Mouse (Mus musculus): ENCODE data around the gene Lrrc56. TPM values are rescaled to one million over a fixed set of nuclear protein-coding genes. Genes with fewer than 3 reads are reported as not detected.
"Not testable (repeated sequence)": the region's sequence is repeated elsewhere in the genome, so short reads cannot be mapped to it uniquely, and the experiment has no call there.

Lrrc56 gene
- total and polyA plus RNA-seq, 3 experiments: 1.3 to 4.0 (median 2.3) TPM

DNA sequence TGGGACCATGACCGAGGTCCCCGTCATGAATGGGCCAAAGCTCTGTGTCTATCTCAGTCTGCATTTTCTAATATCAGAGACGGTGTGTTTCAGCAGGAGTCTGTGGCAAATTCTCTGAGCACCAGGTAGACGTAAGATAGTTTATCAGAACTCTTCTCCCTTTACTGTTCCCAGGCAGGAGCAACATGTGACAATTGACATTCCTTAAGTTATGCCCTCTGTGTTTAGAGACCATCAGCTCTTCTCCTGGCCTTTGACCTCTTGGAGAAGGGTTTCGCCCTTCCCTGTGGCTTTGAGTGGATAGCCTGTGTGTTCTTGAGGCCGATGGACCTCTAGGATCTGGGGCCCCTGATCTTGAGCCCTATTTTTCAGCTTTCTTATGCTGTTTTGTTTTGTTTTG, 35.7 kb downstream of the Lrrc56 start:
- Histone ChIP-seq H3K4me1 (ENCODE audit: insufficient read depth, low read depth, low read length) (peaks cover 40% of the 10 kb centered on the region), H3K27me3 (ENCODE audit: insufficient read depth, low read length) (no peaks in the 10 kb centered on the region), H3K36me3 (replicated peaks) (peaks cover 53% of the 10 kb centered on the region), H3K9me3 (replicated peaks) (no peaks in the 10 kb centered on the region), H3K4me3 (ENCODE audit: low read depth, low read length) (peak overlapping the region; percentile 100)
- TF ChIP-seq GATA2 (IDR thresholded peaks at IDR 0.05; ENCODE audit: borderline replicate concordance, low read depth, low read length) (no peak), CTCF (IDR thresholded peaks at IDR 0.05; ENCODE audit: low read depth, low read length) (no peak), GATA1 (IDR thresholded peaks at IDR 0.05; ENCODE audit: borderline replicate concordance, low read length) (no peak), POLR2AphosphoS5 (IDR thresholded peaks at IDR 0.05; ENCODE audit: insufficient replicate concordance, low read depth, low read length) (no peak), TAL1 (conservative IDR thresholded peaks at IDR 0.05; ENCODE audit: low read depth, low read length) (no peak)
- ATAC-seq (ENCODE audit: extremely low read depth, insufficient number of reproducible peaks, low FRiP score, poor library complexity, severe bottlenecking) (no peak), DNase-seq (ENCODE audit: low spot score) (peak; percentile 9)

- DNase-seq (ENCODE audit: low spot score) (no peak), ATAC-seq (ENCODE audit: extremely low read depth, insufficient number of reproducible peaks, low FRiP score, poor library complexity, severe bottlenecking) (no peak)
- peaks cover 61% of the 10 kb centered on the region for H3K36me3 ChIP-seq (replicated peaks)
- peak overlapping the region; percentile 57; the same call in 1 of the 2 replicates for H3K4me3 ChIP-seq (ENCODE audit: low read depth, low read length)
- peaks cover 40% of the 10 kb centered on the region for H3K4me1 ChIP-seq (ENCODE audit: insufficient read depth, low read depth, low read length)
- H3K9me3 ChIP-seq (replicated peaks): no peaks in the 10 kb centered on the region
- no peaks in the 10 kb centered on the region for H3K27me3 ChIP-seq (ENCODE audit: insufficient read depth, low read length)
- no peak for TF ChIP-seq CTCF (IDR thresholded peaks at IDR 0.05; ENCODE audit: low read depth, low read length)
- TF ChIP-seq GATA2 (IDR thresholded peaks at IDR 0.05; ENCODE audit: borderline replicate concordance, low read depth, low read length): no peak
- no peak for TF ChIP-seq GATA1 (IDR thresholded peaks at IDR 0.05; ENCODE audit: borderline replicate concordance, low read length)
- no peak for TF ChIP-seq TAL1 (conservative IDR thresholded peaks at IDR 0.05; ENCODE audit: low read depth, low read length)
- TF ChIP-seq POLR2AphosphoS5 (IDR thresholded peaks at IDR 0.05; ENCODE audit: insufficient replicate concordance, low read depth, low read length): no peak
These were observed 36.6 kb downstream of the Lrrc56 start for GRCm38 (mm10) chr7:141230570-141230969.

DNA sequence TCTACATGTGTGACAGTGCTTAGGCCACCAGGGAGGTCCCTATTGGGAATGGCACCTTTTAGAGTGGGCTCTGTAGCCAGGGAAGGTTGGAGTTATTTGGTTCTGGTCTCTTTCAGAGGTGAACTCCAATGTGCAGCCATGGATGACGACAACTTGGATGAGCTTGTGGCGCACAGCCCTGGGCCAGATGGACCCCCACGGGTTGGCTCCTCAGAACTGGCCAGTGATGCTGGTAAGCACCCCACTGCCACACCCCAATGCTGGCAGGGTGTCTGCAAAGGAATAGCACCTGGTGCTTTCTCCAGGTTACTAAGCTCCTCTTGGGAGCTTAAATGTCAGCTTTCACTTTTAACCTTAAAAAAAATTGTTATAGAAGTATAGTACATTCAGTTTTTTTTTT, 37.2 kb downstream of the Lrrc56 start:
- Histone ChIP-seq H3K4me1 (ENCODE audit: insufficient read depth, low read depth, low read length) (peaks cover 40% of the 10 kb centered on the region), H3K27me3 (ENCODE audit: insufficient read depth, low read length) (no peaks in the 10 kb centered on the region), H3K4me3 (ENCODE audit: low read depth, low read length) (no peak overlapping the region; the same call in 1 of the 2 replicates), H3K9me3 (replicated peaks) (no peaks in the 10 kb centered on the region), H3K36me3 (replicated peaks) (peaks cover 66% of the 10 kb centered on the region)
- no peak for DNase-seq (ENCODE audit: low spot score)
- TF ChIP-seq GATA2 (IDR thresholded peaks at IDR 0.05; ENCODE audit: borderline replicate concordance, low read depth, low read length) (no peak), POLR2AphosphoS5 (IDR thresholded peaks at IDR 0.05; ENCODE audit: insufficient replicate concordance, low read depth, low read length) (no peak), GATA1 (IDR thresholded peaks at IDR 0.05; ENCODE audit: borderline replicate concordance, low read length) (no peak), TAL1 (conservative IDR thresholded peaks at IDR 0.05; ENCODE audit: low read depth, low read length) (no peak), CTCF (IDR thresholded peaks at IDR 0.05; ENCODE audit: low read depth, low read length) (no peak)
- no peak for ATAC-seq (ENCODE audit: extremely low read depth, insufficient number of reproducible peaks, low FRiP score, poor library complexity, severe bottlenecking)

GRCm38 (mm10) chr7:141231551-141231950, 37.6 kb downstream of the Lrrc56 start:
- TF ChIP-seq GATA1 (IDR thresholded peaks at IDR 0.05; ENCODE audit: borderline replicate concordance, low read length): no peak
- TF ChIP-seq CTCF (IDR thresholded peaks at IDR 0.05; ENCODE audit: low read depth, low read length): no peak
- TF ChIP-seq TAL1 (conservative IDR thresholded peaks at IDR 0.05; ENCODE audit: low read depth, low read length): no peak
- no peak for TF ChIP-seq GATA2 (IDR thresholded peaks at IDR 0.05; ENCODE audit: borderline replicate concordance, low read depth, low read length)
- TF ChIP-seq POLR2AphosphoS5 (IDR thresholded peaks at IDR 0.05; ENCODE audit: insufficient replicate concordance, low read depth, low read length): no peak
- Histone ChIP-seq H3K9me3 (replicated peaks) (no peaks in the 10 kb centered on the region), H3K27me3 (ENCODE audit: insufficient read depth, low read length) (no peaks in the 10 kb centered on the region), H3K4me3 (ENCODE audit: low read depth, low read length) (no peak overlapping the region; the same call in 1 of the 2 replicates), H3K4me1 (ENCODE audit: insufficient read depth, low read depth, low read length) (peaks cover 40% of the 10 kb centered on the region), H3K36me3 (replicated peaks) (peaks cover 70% of the 10 kb centered on the region)
- DNase-seq (ENCODE audit: low spot score) (no peak), ATAC-seq (ENCODE audit: extremely low read depth, insufficient number of reproducible peaks, low FRiP score, poor library complexity, severe bottlenecking) (no peak)

DNA sequence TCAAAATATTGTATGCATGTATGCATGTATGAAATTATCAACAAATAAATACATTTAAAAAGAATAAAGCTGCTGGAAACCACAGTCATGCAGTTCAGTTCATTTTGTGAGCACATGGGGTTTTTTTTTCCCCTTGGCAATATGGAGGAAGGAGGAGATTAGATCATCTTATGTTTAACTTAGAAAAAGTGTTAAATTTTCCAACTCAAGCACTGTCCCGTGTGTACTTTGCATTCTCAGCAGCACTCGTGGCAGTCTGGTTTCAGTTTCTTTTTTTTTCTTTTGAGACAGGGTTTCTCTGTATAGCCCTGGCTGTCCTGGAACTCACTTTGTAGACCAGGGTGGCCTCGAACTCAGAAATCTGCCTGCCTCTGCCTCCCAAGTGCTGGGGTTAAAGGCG, 56.5 kb downstream of the Lrrc56 start:
- not testable (repeated sequence) for DNase-seq (ENCODE audit: low spot score); H3K27me3 ChIP-seq (ENCODE audit: insufficient read depth, low read length); ATAC-seq (ENCODE audit: extremely low read depth, insufficient number of reproducible peaks, low FRiP score, poor library complexity, severe bottlenecking); H3K9me3 ChIP-seq (replicated peaks); H3K4me1 ChIP-seq (ENCODE audit: insufficient read depth, low read depth, low read length); H3K4me3 ChIP-seq (ENCODE audit: low read depth, low read length)
- H3K36me3 ChIP-seq (replicated peaks): peaks cover 96% of the 10 kb centered on the region

GRCm38 (mm10) chr7:141256159-141256558, 62.2 kb downstream of the Lrrc56 start:
- ATAC-seq (ENCODE audit: extremely low read depth, insufficient number of reproducible peaks, low FRiP score, poor library complexity, severe bottlenecking): no peak
- no peak overlapping the region for H3K4me3 ChIP-seq (ENCODE audit: low read depth, low read length)

More at GRCm38 (mm10) chr7:141256159-141256558, 62.2 kb downstream of the Lrrc56 start:
- TF ChIP-seq CTCF (IDR thresholded peaks at IDR 0.05; ENCODE audit: low read depth, low read length): no peak
- no peak for TF ChIP-seq GATA1 (IDR thresholded peaks at IDR 0.05; ENCODE audit: borderline replicate concordance, low read length)
- Histone ChIP-seq H3K36me3 (replicated peaks) (peaks cover 96% of the 10 kb centered on the region), H3K27me3 (ENCODE audit: insufficient read depth, low read length) (no peaks in the 10 kb centered on the region), H3K4me1 (ENCODE audit: insufficient read depth, low read depth, low read length) (no peaks in the 10 kb centered on the region), H3K9me3 (replicated peaks) (no peaks in the 10 kb centered on the region)
- no peak for DNase-seq (ENCODE audit: low spot score)

Other genes with a start within 250 kb of the Lrrc56 start
Only the 20 nearest of the 29 such genes appear.
- gene Ifitm3, start 183.4 kb upstream of the Lrrc56 start, total RNA-seq (2014; fragmentation: Nextera tagmentation): not detected in 2 replicates
- not detected in 2 replicates for gene Ifitm3, start 183.4 kb upstream of the Lrrc56 start, total RNA-seq (2017)
- gene Ifitm3, start 183.4 kb upstream of the Lrrc56 start, polyA plus RNA-seq (2012): not detected in 2 replicates
- gene Ifitm6, start 176.2 kb upstream of the Lrrc56 start, total RNA-seq (2014; fragmentation: Nextera tagmentation): not detected in 2 replicates
- not detected in 2 replicates for gene Ifitm6, start 176.2 kb upstream of the Lrrc56 start, total RNA-seq (2017)
- gene Ifitm6, start 176.2 kb upstream of the Lrrc56 start, polyA plus RNA-seq (2012): not detected in 2 replicates
- gene Gm17387, start 165.0 kb upstream of the Lrrc56 start, total RNA-seq (2014; fragmentation: Nextera tagmentation): not detected in 2 replicates
- not detected in 2 replicates for gene Gm17387, start 165.0 kb upstream of the Lrrc56 start, total RNA-seq (2017)
- not detected in 2 replicates for gene Gm17387, start 165.0 kb upstream of the Lrrc56 start, polyA plus RNA-seq (2012)
- not detected in 2 replicates for gene B4galnt4, start 133.1 kb upstream of the Lrrc56 start, total RNA-seq (2014; fragmentation: Nextera tagmentation)
- gene B4galnt4, start 133.1 kb upstream of the Lrrc56 start, total RNA-seq (2017): 0.06 TPM in 1 of 2 replicates, not detected in the other
- not detected in 2 replicates for gene B4galnt4, start 133.1 kb upstream of the Lrrc56 start, polyA plus RNA-seq (2012)
- gene Pkp3, start 115.9 kb upstream of the Lrrc56 start, total RNA-seq (2014; fragmentation: Nextera tagmentation): not detected in 2 replicates
- gene Pkp3, start 115.9 kb upstream of the Lrrc56 start, total RNA-seq (2017): not detected in 2 replicates
- not detected in 2 replicates for gene Pkp3, start 115.9 kb upstream of the Lrrc56 start, polyA plus RNA-seq (2012)
- gene Sigirr, start 93.6 kb upstream of the Lrrc56 start, total RNA-seq (2014; fragmentation: Nextera tagmentation): 2.9 and 6.7 TPM in 2 replicates
- gene Sigirr, start 93.6 kb upstream of the Lrrc56 start, total RNA-seq (2017): 6.1 and 8.6 TPM in 2 replicates
- 6.2 and 6.9 TPM in 2 replicates for gene Sigirr, start 93.6 kb upstream of the Lrrc56 start, polyA plus RNA-seq (2012)
- 0.23 TPM in 1 of 2 replicates, not detected in the other for gene Ano9, start 76.4 kb upstream of the Lrrc56 start, total RNA-seq (2014; fragmentation: Nextera tagmentation)
- 0.06 and 1.7 TPM in 2 replicates for gene Ano9, start 76.4 kb upstream of the Lrrc56 start, total RNA-seq (2017)
- gene Ano9, start 76.4 kb upstream of the Lrrc56 start, polyA plus RNA-seq (2012): not detected in 2 replicates
- gene Ptdss2, start 71.8 kb upstream of the Lrrc56 start, total RNA-seq (2014; fragmentation: Nextera tagmentation): 10.2 and 43.3 TPM in 2 replicates
- gene Ptdss2, start 71.8 kb upstream of the Lrrc56 start, total RNA-seq (2017): 3.9 and 4.5 TPM in 2 replicates
- 29.4 and 45.3 TPM in 2 replicates for gene Ptdss2, start 71.8 kb upstream of the Lrrc56 start, polyA plus RNA-seq (2012)
- 14.7 and 16.3 TPM in 2 replicates for gene Rnh1, start 21.3 kb upstream of the Lrrc56 start, total RNA-seq (2014; fragmentation: Nextera tagmentation)
- 40.6 and 51.8 TPM in 2 replicates for gene Rnh1, start 21.3 kb upstream of the Lrrc56 start, total RNA-seq (2017)
- 3.0 and 12.6 TPM in 2 replicates for gene Rnh1, start 21.3 kb upstream of the Lrrc56 start, polyA plus RNA-seq (2012)
- 30.3 and 32.7 TPM in 2 replicates for gene Hras, start 152 bp upstream of the Lrrc56 start, total RNA-seq (2014; fragmentation: Nextera tagmentation)
- gene Hras, start 152 bp upstream of the Lrrc56 start, total RNA-seq (2017): 29.3 and 31.5 TPM in 2 replicates
- 31.1 and 38.9 TPM in 2 replicates for gene Hras, start 152 bp upstream of the Lrrc56 start, polyA plus RNA-seq (2012)
- 1.6 and 2.2 TPM in 2 replicates for gene Lmntd2, start 19.9 kb downstream of the Lrrc56 start, total RNA-seq (2014; fragmentation: Nextera tagmentation)
- 0.52 and 0.93 TPM in 2 replicates for gene Lmntd2, start 19.9 kb downstream of the Lrrc56 start, total RNA-seq (2017)
- gene Lmntd2, start 19.9 kb downstream of the Lrrc56 start, polyA plus RNA-seq (2012): 0.42 and 0.49 TPM in 2 replicates
- gene Rassf7, start 21.7 kb downstream of the Lrrc56 start, total RNA-seq (2014; fragmentation: Nextera tagmentation): 15.6 and 51.8 TPM in 2 replicates
- gene Rassf7, start 21.7 kb downstream of the Lrrc56 start, total RNA-seq (2017): 4.9 and 8.9 TPM in 2 replicates
- 14.1 and 16.8 TPM in 2 replicates for gene Rassf7, start 21.7 kb downstream of the Lrrc56 start, polyA plus RNA-seq (2012)
- 73.1 and 77.4 TPM in 2 replicates for gene Phrf1, start 34.6 kb downstream of the Lrrc56 start, total RNA-seq (2014; fragmentation: Nextera tagmentation)
- gene Phrf1, start 34.6 kb downstream of the Lrrc56 start, total RNA-seq (2017): 45.1 and 61.4 TPM in 2 replicates
- 159 and 173 TPM in 2 replicates for gene Phrf1, start 34.6 kb downstream of the Lrrc56 start, polyA plus RNA-seq (2012)
- gene Irf7, start 72.3 kb downstream of the Lrrc56 start, total RNA-seq (2014; fragmentation: Nextera tagmentation): 1.6 and 2.5 TPM in 2 replicates
- gene Irf7, start 72.3 kb downstream of the Lrrc56 start, total RNA-seq (2017): 6.2 and 6.8 TPM in 2 replicates
- gene Irf7, start 72.3 kb downstream of the Lrrc56 start, polyA plus RNA-seq (2012): 12.9 and 17.6 TPM in 2 replicates
- gene Cdhr5, start 82.6 kb downstream of the Lrrc56 start, total RNA-seq (2014; fragmentation: Nextera tagmentation): not detected in 2 replicates
- gene Cdhr5, start 82.6 kb downstream of the Lrrc56 start, total RNA-seq (2017): 0.05 TPM in 1 of 2 replicates, not detected in the other
- not detected in 2 replicates for gene Cdhr5, start 82.6 kb downstream of the Lrrc56 start, polyA plus RNA-seq (2012)
- not detected in 2 replicates for gene Sct, start 85.0 kb downstream of the Lrrc56 start, total RNA-seq (2014; fragmentation: Nextera tagmentation)
- gene Sct, start 85.0 kb downstream of the Lrrc56 start, total RNA-seq (2017): not detected in 2 replicates
- not detected in 2 replicates for gene Sct, start 85.0 kb downstream of the Lrrc56 start, polyA plus RNA-seq (2012)
- gene Drd4, start 97.8 kb downstream of the Lrrc56 start, total RNA-seq (2014; fragmentation: Nextera tagmentation): not detected in 2 replicates
- gene Drd4, start 97.8 kb downstream of the Lrrc56 start, total RNA-seq (2017): 0.38 TPM in 1 of 2 replicates, not detected in the other
- gene Drd4, start 97.8 kb downstream of the Lrrc56 start, polyA plus RNA-seq (2012): not detected in 2 replicates
- 35.3 and 41.2 TPM in 2 replicates for gene Deaf1, start 133.5 kb downstream of the Lrrc56 start, total RNA-seq (2014; fragmentation: Nextera tagmentation)
- 22.9 and 27.0 TPM in 2 replicates for gene Deaf1, start 133.5 kb downstream of the Lrrc56 start, total RNA-seq (2017)
- 55.8 and 61.7 TPM in 2 replicates for gene Deaf1, start 133.5 kb downstream of the Lrrc56 start, polyA plus RNA-seq (2012)
- gene Tmem80, start 133.6 kb downstream of the Lrrc56 start, total RNA-seq (2014; fragmentation: Nextera tagmentation): 22.5 and 24.4 TPM in 2 replicates
- 18.0 and 18.3 TPM in 2 replicates for gene Tmem80, start 133.6 kb downstream of the Lrrc56 start, total RNA-seq (2017)
- gene Tmem80, start 133.6 kb downstream of the Lrrc56 start, polyA plus RNA-seq (2012): 8.4 and 9.0 TPM in 2 replicates
- gene Eps8l2, start 144.7 kb downstream of the Lrrc56 start, total RNA-seq (2014; fragmentation: Nextera tagmentation): not detected in 2 replicates
- 0.33 TPM in 1 of 2 replicates, not detected in the other for gene Eps8l2, start 144.7 kb downstream of the Lrrc56 start, total RNA-seq (2017)
- not detected in 2 replicates for gene Eps8l2, start 144.7 kb downstream of the Lrrc56 start, polyA plus RNA-seq (2012)